Comparison of ENCODE assay signal across 10 mouse cellular contexts in the genomic region with DNA sequence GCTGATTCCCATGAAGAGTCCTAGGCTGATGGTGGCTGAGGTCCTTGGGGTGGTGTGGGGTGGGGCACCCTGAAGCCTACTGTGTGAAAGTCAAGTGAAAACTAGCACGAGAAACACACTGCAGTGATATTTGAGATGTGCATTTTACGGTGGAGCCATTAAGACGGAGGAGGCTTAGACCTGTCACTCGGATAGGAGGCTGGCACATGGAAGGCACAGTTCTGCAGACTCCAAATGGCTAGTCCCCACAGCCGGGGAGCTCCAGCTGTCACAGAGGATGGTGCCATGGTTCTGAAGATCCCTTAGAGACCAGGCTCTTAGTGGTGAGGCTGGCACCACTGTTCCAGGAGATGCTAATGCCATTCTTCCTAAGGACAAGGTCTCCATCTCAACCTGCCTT. TPM values are rescaled to one million over a fixed set of nuclear protein-coding genes. Genes with fewer than 3 reads are reported as not detected.
DNase-seq lines count a peak whose midpoint lies in the region; ATAC-seq and TF ChIP-seq lines count a peak whose summit lies in the region.
"Had no signal": no experiment of that assay in that cellular context is flagged by ENCODE, and none has a peak within 500 bp of the region (broad histone marks: within the 10 kb centered on the region; RNA-seq: fewer than 3 reads in every experiment).

No protein-coding gene starts in this region.

- no peak for TF ChIP-seq POLR2A in lung, adult 2 months (IDR thresholded peaks at IDR 0.05; ENCODE audit: borderline replicate concordance, extremely low read depth, low read depth, low read length)

- H3K27me3 ChIP-seq in heart, embryonic 14.5 days (ENCODE audit: control insufficient read depth, insufficient read depth, low read length) = no peaks in the 10 kb centered on the region
- H3K27me3 ChIP-seq in lung, embryonic 15.5 days = no peaks in the 10 kb centered on the region
- no peaks in the 10 kb centered on the region for H3K27me3 ChIP-seq in forebrain, embryonic 13.5 days

- peaks cover 22% of the 10 kb centered on the region for H3K36me3 ChIP-seq in heart, embryonic 14.5 days (ENCODE audit: control insufficient read depth, insufficient read depth, low read length)
- H3K36me3 ChIP-seq in lung, embryonic 15.5 days = no peaks in the 10 kb centered on the region
- H3K36me3 ChIP-seq in forebrain, embryonic 13.5 days (ENCODE audit: poor library complexity, severe bottlenecking) = peaks cover 35% of the 10 kb centered on the region
- no peaks in the 10 kb centered on the region for H3K36me3 ChIP-seq in macrophage (ENCODE audit: inconsistent target)

- intact Hi-C loops in heart, postnatal 36 days (cut with DNase I) = loop anchor here (1.0 kb wide), 1 partner anchor 27 kb away; no protein-coding TSS in a partner anchor

- ATAC-seq in heart, embryonic 14.5 days (ENCODE audit: insufficient number of reproducible peaks, insufficient read depth, low FRiP score, low read depth) = no peak
- no peak for ATAC-seq in lung, embryonic 15.5 days (ENCODE audit: borderline replicate concordance, extremely low read depth, low FRiP score, low TSS enrichment)
- no peak for ATAC-seq in forebrain, embryonic 13.5 days

- H3K9me3 ChIP-seq in heart, embryonic 14.5 days (ENCODE audit: control insufficient read depth, low read length) = no peaks in the 10 kb centered on the region
- H3K9me3 ChIP-seq in lung, embryonic 15.5 days = no peaks in the 10 kb centered on the region
- H3K9me3 ChIP-seq in forebrain, embryonic 13.5 days (replicated peaks) = no peaks in the 10 kb centered on the region

- H3K4me3 ChIP-seq in heart, embryonic 14.5 days (ENCODE audit: control insufficient read depth in 1 of 2, insufficient read depth in 1 of 2, low read depth in 1 of 2, low read length in 2 of 2) = no peak overlapping the region
- H3K4me3 ChIP-seq in lung, embryonic 15.5 days = no peak overlapping the region
- H3K4me3 ChIP-seq in lung, adult 2 months (replicated peaks; ENCODE audit: extremely low read depth, low read depth, low read length) = no peak overlapping the region
- H3K4me3 ChIP-seq in forebrain, embryonic 13.5 days = no peak overlapping the region
- no peak overlapping the region; the same call in 1 of the 2 replicates for H3K4me3 ChIP-seq in macrophage (ENCODE audit: inconsistent target)

- no peak overlapping the region for H3K9ac ChIP-seq in heart, embryonic 14.5 days (ENCODE audit: low read length)
- H3K9ac ChIP-seq in lung, embryonic 15.5 days = no peak overlapping the region
- no peak overlapping the region for H3K9ac ChIP-seq in forebrain, embryonic 13.5 days

- TF ChIP-seq CTCF in lung, adult 2 months (IDR thresholded peaks at IDR 0.05; ENCODE audit: insufficient read depth, low read length) = no peak

- H3K79me2 ChIP-seq in macrophage (ENCODE audit: inconsistent target) = peaks cover 25% of the 10 kb centered on the region

- H3K27ac ChIP-seq in heart, embryonic 14.5 days (replicated peaks in 1 of 2; ENCODE audit: control insufficient read depth in 1 of 2, insufficient read depth in 1 of 2, low read depth in 2 of 2, low read length in 2 of 2) = peak overlapping the region; percentile 59 to 96
- peak overlapping the region; percentile 96 for H3K27ac ChIP-seq in lung, embryonic 15.5 days
- H3K27ac ChIP-seq in forebrain, embryonic 13.5 days = peak overlapping the region; percentile 65
- peak overlapping the region; percentile 89 for H3K27ac ChIP-seq in macrophage

- DNase-seq in heart, postnatal 36 days = no peak
- no peak for DNase-seq in lung, adult 2 months
- no peak for DNase-seq in right cerebral cortex, adult 18-20 months
- no peak for DNase-seq in layer of hippocampus, adult 9-11 months
- DNase-seq: adrenal gland, adult 2 months had no signal

- peaks cover 27 to 36% of the 10 kb centered on the region in 2 experiments for H3K4me1 ChIP-seq in heart, embryonic 14.5 days (ENCODE audit: control insufficient read depth in 2 of 2, insufficient read depth in 2 of 2, low read length in 2 of 2)
- H3K4me1 ChIP-seq in lung, embryonic 15.5 days = peaks cover 36% of the 10 kb centered on the region
- H3K4me1 ChIP-seq in lung, adult 2 months (ENCODE audit: control insufficient read depth, insufficient read depth, low read length) = peaks cover 14% of the 10 kb centered on the region
- H3K4me1 ChIP-seq in forebrain, embryonic 13.5 days = peaks cover 65% of the 10 kb centered on the region

- H3K4me2 ChIP-seq in heart, embryonic 14.5 days (ENCODE audit: low read length) = no peak overlapping the region
- H3K4me2 ChIP-seq in lung, embryonic 15.5 days = no peak overlapping the region
- no peak overlapping the region for H3K4me2 ChIP-seq in forebrain, embryonic 13.5 days

- 63% methylated on average over 5 of the region's 5 CpGs for WGBS in heart, embryonic 14.5 days
- 68% methylated on average over 5 of the region's 5 CpGs for WGBS in lung, embryonic 15.5 days
- 79% methylated on average over 5 of the region's 5 CpGs for WGBS in lung, adult 2 months
- WGBS in forebrain, embryonic 13.5 days = 76% methylated on average over 5 of the region's 5 CpGs
- WGBS in macrophage (ENCODE audit: missing documents) = 87% methylated on average over 4 of the region's 5 CpGs

RNA-seq across cellular contexts. Expression of a gene that starts 2.3 kb away (rescaled TPM):
- polyA plus RNA-seq in heart, embryonic 14.5 days (2014; fragmentation: Nextera tagmentation; extraction: Ambion mirVana) = 87.4 and 99.3 TPM in 2 replicates
- total RNA-seq in heart, postnatal 36 days (2021) = 100 to 1,000 TPM in 1 of 2 experiments, 10 to 100 TPM in 1; 92.4 to 100 TPM
- polyA plus RNA-seq in lung, embryonic 15.5 days (2015; fragmentation: Nextera tagmentation; extraction: Ambion mirVana) = 123 and 128 TPM in 2 replicates
- polyA plus RNA-seq in lung, adult 2 months (2012; rRNA removed) = 204 and 210 TPM in 2 replicates
- 101 and 130 TPM in 2 replicates for polyA plus RNA-seq in forebrain, embryonic 13.5 days (2015; fragmentation: Nextera tagmentation; extraction: Ambion mirVana)
- total RNA-seq in macrophage (2018; cell fraction: chromatin; rRNA removed) = 100 to 1,000 TPM in 21 of 26 experiments, 10 to 100 TPM in 5; 56.4 to 466 (median 272) TPM
- total RNA-seq in macrophage (2018; cell fraction: cytosol; rRNA removed) = 100 to 1,000 TPM; 231 to 545 (median 345) TPM
- total RNA-seq in macrophage (2018; cell fraction: nucleus; rRNA removed) = 100 to 1,000 TPM; 287 to 804 (median 490) TPM
- polyA plus RNA-seq in macrophage (2018) = 226 to 333 TPM (median 246 TPM) in 3 replicates

RNA-seq across cellular contexts. Expression of a gene that starts 13.5 kb away (rescaled TPM):
- 14.8 and 16.6 TPM in 2 replicates for polyA plus RNA-seq in heart, embryonic 14.5 days (2014; fragmentation: Nextera tagmentation; extraction: Ambion mirVana)
- 10 to 100 TPM in 1 of 2 experiments, 1 to 10 TPM in 1; 8.9 to 10.5 TPM for total RNA-seq in heart, postnatal 36 days (2021)
- polyA plus RNA-seq in lung, embryonic 15.5 days (2015; fragmentation: Nextera tagmentation; extraction: Ambion mirVana) = 11.0 and 11.8 TPM in 2 replicates
- 15.6 and 17.2 TPM in 2 replicates for polyA plus RNA-seq in lung, adult 2 months (2012; rRNA removed)
- polyA plus RNA-seq in forebrain, embryonic 13.5 days (2015; fragmentation: Nextera tagmentation; extraction: Ambion mirVana) = 40.7 and 47.7 TPM in 2 replicates
- total RNA-seq in macrophage (2018; cell fraction: chromatin; rRNA removed) = 10 to 100 TPM; 13.0 to 92.2 (median 42.9) TPM
- total RNA-seq in macrophage (2018; cell fraction: cytosol; rRNA removed) = 1 to 10 TPM in 15 of 26 experiments, under 1 TPM in 11; 0.47 to 5.8 (median 1.3) TPM
- 10 to 100 TPM in 25 of 26 experiments, 1 to 10 TPM in 1; 7.9 to 62.1 (median 21.2) TPM for total RNA-seq in macrophage (2018; cell fraction: nucleus; rRNA removed)
- polyA plus RNA-seq in macrophage (2018) = 0.80 to 2.0 TPM (median 1.1 TPM) in 3 replicates

RNA-seq across cellular contexts. Expression of a gene that starts 28.5 kb away (rescaled TPM):
- 21.9 and 22.9 TPM in 2 replicates for polyA plus RNA-seq in heart, embryonic 14.5 days (2014; fragmentation: Nextera tagmentation; extraction: Ambion mirVana)
- 10 to 100 TPM; 70.5 to 72.5 TPM for total RNA-seq in heart, postnatal 36 days (2021)
- 24.5 and 28.5 TPM in 2 replicates for polyA plus RNA-seq in lung, embryonic 15.5 days (2015; fragmentation: Nextera tagmentation; extraction: Ambion mirVana)
- 153 and 372 TPM in 2 replicates for polyA plus RNA-seq in lung, adult 2 months (2012; rRNA removed)
- 68.5 and 71.7 TPM in 2 replicates for polyA plus RNA-seq in forebrain, embryonic 13.5 days (2015; fragmentation: Nextera tagmentation; extraction: Ambion mirVana)
- total RNA-seq in macrophage (2018; cell fraction: chromatin; rRNA removed) = 100 to 1,000 TPM in 9 of 26 experiments, 10 to 100 TPM in 15, 1 to 10 TPM in 2; 8.9 to 124 (median 81.9) TPM
- 10 to 100 TPM; 16.3 to 43.0 (median 25.8) TPM for total RNA-seq in macrophage (2018; cell fraction: cytosol; rRNA removed)
- 10 to 100 TPM in 24 of 26 experiments, 1 to 10 TPM in 2; 8.8 to 85.5 (median 51.4) TPM for total RNA-seq in macrophage (2018; cell fraction: nucleus; rRNA removed)
- polyA plus RNA-seq in macrophage (2018) = 15.7 to 23.8 TPM (median 17.1 TPM) in 3 replicates

RNA-seq across cellular contexts. Expression of a gene that starts 33.4 kb away (rescaled TPM):
- 2.5 and 3.2 TPM in 2 replicates for polyA plus RNA-seq in heart, embryonic 14.5 days (2014; fragmentation: Nextera tagmentation; extraction: Ambion mirVana)
- total RNA-seq in heart, postnatal 36 days (2021) = 1 to 10 TPM; 1.7 to 2.0 TPM
- 10.0 and 12.6 TPM in 2 replicates for polyA plus RNA-seq in lung, embryonic 15.5 days (2015; fragmentation: Nextera tagmentation; extraction: Ambion mirVana)
- polyA plus RNA-seq in lung, adult 2 months (2012; rRNA removed) = 13.7 and 14.0 TPM in 2 replicates
- 43.0 and 45.5 TPM in 2 replicates for polyA plus RNA-seq in forebrain, embryonic 13.5 days (2015; fragmentation: Nextera tagmentation; extraction: Ambion mirVana)
- 10 to 100 TPM in 5 of 26 experiments, 1 to 10 TPM in 21; 2.3 to 40.1 (median 4.9) TPM for total RNA-seq in macrophage (2018; cell fraction: chromatin; rRNA removed)
- total RNA-seq in macrophage (2018; cell fraction: cytosol; rRNA removed) = 1 to 10 TPM in 19 of 26 experiments, under 1 TPM in 7; 0.62 to 1.9 (median 1.3) TPM
- total RNA-seq in macrophage (2018; cell fraction: nucleus; rRNA removed) = 10 to 100 TPM in 2 of 26 experiments, 1 to 10 TPM in 24; 1.5 to 17.6 (median 2.8) TPM
- 0.79 to 2.1 TPM (median 1.5 TPM) in 3 replicates for polyA plus RNA-seq in macrophage (2018)

RNA-seq across cellular contexts. Expression of a gene that starts 42.3 kb away (rescaled TPM):
- 21.0 and 23.0 TPM in 2 replicates for polyA plus RNA-seq in heart, embryonic 14.5 days (2014; fragmentation: Nextera tagmentation; extraction: Ambion mirVana)
- total RNA-seq in heart, postnatal 36 days (2021) = 10 to 100 TPM; 21.5 to 23.7 TPM
- polyA plus RNA-seq in lung, embryonic 15.5 days (2015; fragmentation: Nextera tagmentation; extraction: Ambion mirVana) = 12.5 and 13.4 TPM in 2 replicates
- polyA plus RNA-seq in lung, adult 2 months (2012; rRNA removed) = 28.2 and 32.2 TPM in 2 replicates
- 9.1 and 11.7 TPM in 2 replicates for polyA plus RNA-seq in forebrain, embryonic 13.5 days (2015; fragmentation: Nextera tagmentation; extraction: Ambion mirVana)
- total RNA-seq in macrophage (2018; cell fraction: chromatin; rRNA removed) = 1 to 10 TPM in 1 of 26 experiments, under 1 TPM in 9, not detected in 16; 0.42 to 1.8 (median 0.62) TPM
- total RNA-seq in macrophage (2018; cell fraction: cytosol; rRNA removed) = under 1 TPM in 8 of 26 experiments, not detected in 18; 0.09 to 0.26 (median 0.14) TPM
- under 1 TPM in 3 of 26 experiments, not detected in 23; 0.35 to 0.99 (median 0.47) TPM for total RNA-seq in macrophage (2018; cell fraction: nucleus; rRNA removed)
- 0.09 TPM in 1 of 3 replicates, not detected in the others for polyA plus RNA-seq in macrophage (2018)
- total RNA-seq: MEL had no signal
